Mouse (Mus musculus) brain, embryonic 14.5 days (tissue): ENCODE data around the gene Rln1.

Experiments used
- CTCF ChIP-seq: fragments of 200-500 bp; IDR thresholded peaks from 2 replicates; pipeline ENCODE4 v1.5.1; 2012; ENCODE audit warnings: inconsistent platforms, mild to moderate bottlenecking, moderate library complexity, borderline replicate concordance; ENCODE audit not compliant: insufficient read depth, insufficient read length; ENCODE audit errors: extremely low read depth
- POLR2A ChIP-seq: fragments of 200-500 bp; IDR thresholded peaks from 2 replicates; pipeline ENCODE4 v1.6.1; 2012; ENCODE audit warnings: mild to moderate bottlenecking, inconsistent platforms, borderline replicate concordance; ENCODE audit not compliant: poor library complexity, insufficient read depth, insufficient read length, severe bottlenecking; ENCODE audit errors: extremely low read depth

DNA sequence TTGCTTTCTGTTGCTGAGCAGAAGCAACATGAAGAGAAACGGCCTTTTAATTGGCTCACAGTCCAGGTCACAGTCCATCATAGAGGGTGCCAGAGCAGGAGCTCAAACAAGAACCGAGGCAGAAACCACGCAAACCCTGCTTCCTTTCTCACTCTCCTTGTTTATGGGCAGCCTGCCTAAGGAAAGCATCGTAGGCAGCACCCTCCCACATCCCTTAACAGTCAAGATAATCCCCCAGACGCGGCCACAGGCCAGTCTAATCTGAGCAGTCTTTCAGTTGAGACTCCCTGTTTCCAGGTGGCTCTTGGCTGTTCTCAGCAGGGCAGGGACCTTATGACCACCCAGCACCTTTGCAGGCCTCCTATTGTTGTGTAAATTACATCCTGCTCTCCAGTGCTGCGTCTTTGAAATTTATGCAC is 49.0 kb downstream of the Rln1 start:
- TF ChIP-seq CTCF, result no peak
- TF ChIP-seq POLR2A, result no peak
